Mouse (Mus musculus): ENCODE data around the gene Ahdc1. TPM values are rescaled to one million over a fixed set of nuclear protein-coding genes. Genes with fewer than 3 reads are reported as not detected.

The Ahdc1 gene
- polyA plus RNA-seq, 1 experiment, result 21.7 TPM

GRCm38 (mm10) chr4:133011821-133012775 lies 1.0 kb downstream of the Ahdc1 start:
- TF ChIP-seq POLR2A (IDR thresholded peaks at IDR 0.05; ENCODE audit: borderline replicate concordance, control insufficient read depth, low read depth, low read length) (no peak), CTCF (IDR thresholded peaks at IDR 0.05; ENCODE audit: control insufficient read depth, insufficient read depth, low read length) (no peak)
- Histone ChIP-seq H3K27ac (ENCODE audit: control insufficient read depth, insufficient read depth, low read depth, low read length, poor library complexity) (peak overlapping the region; percentile 46), H3K4me3 (replicated peaks; ENCODE audit: control insufficient read depth, low read depth, low read length) (peak overlapping the region; percentile 88), H3K4me1 (ENCODE audit: control insufficient read depth, insufficient read depth, low read length) (no peaks in the 10 kb centered on the region; the same call in 1 of the 2 replicates)
- 2% methylated on average over 69 of the region's 84 CpGs for WGBS

DNA sequence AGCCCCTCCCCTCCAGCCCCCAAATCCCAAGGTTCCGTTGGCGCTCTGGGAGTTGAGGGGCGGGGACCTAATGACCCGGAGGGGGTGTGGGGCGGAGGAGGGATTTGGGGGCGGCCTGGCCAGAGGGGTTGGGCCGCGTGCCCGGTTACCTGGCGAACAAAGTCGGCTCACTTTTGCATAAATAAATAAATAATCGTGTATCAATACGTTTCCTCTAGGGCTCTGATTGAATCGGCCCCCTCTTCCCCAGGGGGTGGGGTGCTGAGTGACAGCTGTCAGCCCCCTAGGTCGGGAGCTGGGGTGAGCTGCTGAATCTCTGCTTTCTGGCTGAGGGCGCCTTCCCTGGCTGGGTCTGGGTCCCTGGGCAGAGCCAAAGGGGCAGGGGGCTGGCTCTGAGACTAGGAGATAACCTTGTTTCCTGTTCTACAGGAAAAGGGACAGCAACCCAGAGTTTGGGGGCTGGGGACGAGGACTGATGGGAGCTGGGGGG lies 1.8 kb downstream of the Ahdc1 start:
- peak overlapping the region; percentile 36 for H3K4me3 ChIP-seq (replicated peaks; ENCODE audit: control insufficient read depth, low read depth, low read length)
- 2% methylated on average over 17 of the region's 17 CpGs for WGBS
- TF ChIP-seq CTCF (IDR thresholded peaks at IDR 0.05; ENCODE audit: control insufficient read depth, insufficient read depth, low read length) (no peak), POLR2A (IDR thresholded peaks at IDR 0.05; ENCODE audit: borderline replicate concordance, control insufficient read depth, low read depth, low read length) (no peak)
- H3K4me1 ChIP-seq (ENCODE audit: control insufficient read depth, insufficient read depth, low read length), result no peaks in the 10 kb centered on the region; the same call in 1 of the 2 replicates
- H3K27ac ChIP-seq (ENCODE audit: control insufficient read depth, insufficient read depth, low read depth, low read length, poor library complexity), result no peak overlapping the region

- H3K4me3 ChIP-seq (replicated peaks; ENCODE audit: control insufficient read depth, low read depth, low read length), result peak overlapping the region; percentile 36
- no peaks in the 10 kb centered on the region; the same call in 1 of the 2 replicates for H3K4me1 ChIP-seq (ENCODE audit: control insufficient read depth, insufficient read depth, low read length)
- peak overlapping the region; percentile 46 for H3K27ac ChIP-seq (ENCODE audit: control insufficient read depth, insufficient read depth, low read depth, low read length, poor library complexity)
- 5% methylated on average over 18 of the region's 18 CpGs for WGBS
- TF ChIP-seq CTCF (IDR thresholded peaks at IDR 0.05; ENCODE audit: control insufficient read depth, insufficient read depth, low read length) (no peak), POLR2A (IDR thresholded peaks at IDR 0.05; ENCODE audit: borderline replicate concordance, control insufficient read depth, low read depth, low read length) (no peak; the same call in 1 of the 2 replicates)
These were observed 2.3 kb downstream of the Ahdc1 start for GRCm38 (mm10) chr4:133013266-133013891.

DNA sequence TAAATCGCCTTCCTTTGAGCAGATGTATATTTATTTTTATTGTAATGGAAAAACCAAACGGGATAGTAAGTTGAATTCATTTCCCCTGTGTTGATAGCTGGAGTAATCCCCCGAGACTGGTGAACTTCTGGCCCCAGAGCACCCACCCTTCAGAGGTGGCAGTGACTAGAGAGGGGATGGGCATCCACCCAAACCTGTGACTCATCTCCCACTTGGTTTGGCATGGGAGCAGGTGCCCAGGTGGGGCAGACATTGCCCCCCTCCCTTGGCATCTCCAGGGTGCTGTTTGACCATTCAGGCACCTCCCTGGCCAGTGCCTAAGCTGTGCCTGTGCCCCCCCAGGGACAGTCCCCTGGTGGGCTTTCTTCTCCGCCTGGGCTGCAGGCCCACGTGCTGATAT lies 3.0 kb downstream of the Ahdc1 start:
- WGBS, result 37% methylated on average over 5 of the region's 5 CpGs
- Histone ChIP-seq H3K27ac (ENCODE audit: control insufficient read depth, insufficient read depth, low read depth, low read length, poor library complexity) (no peak overlapping the region), H3K4me1 (ENCODE audit: control insufficient read depth, insufficient read depth, low read length) (no peaks in the 10 kb centered on the region; the same call in 1 of the 2 replicates), H3K4me3 (replicated peaks; ENCODE audit: control insufficient read depth, low read depth, low read length) (no peak overlapping the region)
- TF ChIP-seq CTCF (IDR thresholded peaks at IDR 0.05; ENCODE audit: control insufficient read depth, insufficient read depth, low read length) (no peak), POLR2A (IDR thresholded peaks at IDR 0.05; ENCODE audit: borderline replicate concordance, control insufficient read depth, low read depth, low read length) (no peak)

DNA sequence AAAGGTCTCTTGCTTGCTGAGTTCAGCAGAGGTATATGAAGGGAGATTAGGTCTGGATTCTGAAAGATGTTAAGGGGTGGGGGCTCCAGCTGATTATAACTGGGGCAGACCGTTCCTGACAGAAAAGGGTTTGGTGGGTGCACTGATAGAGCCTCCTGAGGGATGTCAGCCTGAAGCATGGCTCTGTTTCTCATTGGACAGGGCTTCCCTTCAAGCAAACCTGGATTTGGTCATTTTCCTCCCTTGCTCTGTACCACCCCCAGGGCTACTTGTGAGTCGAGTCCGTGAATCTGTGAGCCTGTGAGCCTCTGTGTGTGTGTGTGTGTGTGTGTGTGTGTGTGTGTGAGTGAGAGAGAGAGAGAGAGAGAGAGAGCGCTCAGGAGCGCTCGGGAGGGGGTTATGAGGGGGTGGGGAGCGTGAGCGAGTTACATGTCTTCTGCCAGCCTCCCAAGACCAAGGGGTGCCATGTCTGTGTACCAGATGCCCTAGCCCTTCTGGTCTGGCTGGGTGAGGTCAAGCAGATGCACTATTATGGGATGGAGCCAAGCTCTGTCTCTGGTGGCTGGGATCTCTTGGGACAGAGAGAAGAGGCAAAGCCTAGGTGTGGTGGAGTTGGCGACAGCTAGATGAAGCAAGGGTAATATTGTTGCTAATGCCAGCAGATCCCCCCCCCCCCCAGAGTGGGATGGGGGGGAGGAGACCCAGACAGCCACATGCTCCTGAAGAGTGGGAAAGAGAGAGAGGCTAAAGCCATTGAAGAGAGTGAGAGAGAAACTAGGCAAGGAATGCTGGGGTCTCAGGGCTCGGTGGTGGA lies 4.0 kb downstream of the Ahdc1 start:
- WGBS, result 64% methylated on average over 10 of the region's 10 CpGs
- TF ChIP-seq CTCF (IDR thresholded peaks at IDR 0.05; ENCODE audit: control insufficient read depth, insufficient read depth, low read length) (no peak), POLR2A (IDR thresholded peaks at IDR 0.05; ENCODE audit: borderline replicate concordance, control insufficient read depth, low read depth, low read length) (no peak)
- no peak overlapping the region for H3K4me3 ChIP-seq (replicated peaks; ENCODE audit: control insufficient read depth, low read depth, low read length)
- no peak overlapping the region for H3K27ac ChIP-seq (ENCODE audit: control insufficient read depth, insufficient read depth, low read depth, low read length, poor library complexity)
- H3K4me1 ChIP-seq (ENCODE audit: control insufficient read depth, insufficient read depth, low read length), result no peaks in the 10 kb centered on the region; the same call in 1 of the 2 replicates

DNA sequence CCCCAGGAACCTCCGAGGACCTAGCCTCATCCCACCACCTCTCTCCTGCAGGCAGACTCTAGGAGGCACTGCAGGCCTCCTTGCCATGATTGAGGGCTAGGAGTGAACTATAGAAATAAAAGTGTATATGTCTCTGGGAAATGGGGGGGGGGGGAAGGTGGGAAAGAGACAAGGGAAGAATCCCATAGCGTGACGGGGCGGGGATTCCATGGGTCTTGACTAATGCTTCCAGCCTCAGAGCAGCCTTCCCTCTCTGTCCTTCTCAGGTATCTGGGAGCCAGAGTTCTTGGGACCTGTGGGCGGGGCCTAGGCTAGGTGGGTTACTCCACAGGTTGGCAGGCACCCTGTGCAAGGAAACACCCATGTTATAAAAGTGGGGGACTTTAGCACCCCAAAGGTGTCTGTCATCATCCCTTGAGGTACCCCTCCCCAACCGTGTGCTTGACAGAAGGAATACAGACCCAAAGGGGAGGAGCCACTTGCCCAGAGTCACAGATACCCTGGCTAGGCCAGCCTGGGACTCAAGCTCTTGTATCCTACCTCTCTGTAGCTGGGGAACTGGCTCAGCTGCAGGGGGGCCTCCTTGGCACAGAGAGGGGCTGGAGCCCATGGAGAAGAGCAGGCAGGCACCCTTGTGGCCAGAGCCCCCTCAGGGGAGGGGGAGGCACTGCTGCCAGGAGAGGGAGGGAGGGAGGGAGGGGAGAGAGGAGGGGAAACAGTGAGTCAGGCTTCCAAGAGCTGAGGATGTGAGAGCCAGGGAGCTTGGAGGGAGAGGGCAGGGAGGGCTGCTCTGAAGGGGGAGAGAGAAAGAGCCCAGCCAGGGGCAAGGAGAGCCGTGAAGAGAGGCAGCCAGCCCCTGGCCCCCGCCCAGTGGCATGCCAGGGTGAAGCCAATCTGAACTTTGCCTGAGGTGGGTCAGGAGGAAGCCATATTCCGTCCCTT lies 4.9 kb downstream of the Ahdc1 start:
- H3K4me3 ChIP-seq (replicated peaks; ENCODE audit: control insufficient read depth, low read depth, low read length), result no peak overlapping the region
- TF ChIP-seq POLR2A (IDR thresholded peaks at IDR 0.05; ENCODE audit: borderline replicate concordance, control insufficient read depth, low read depth, low read length), result no peak
- TF ChIP-seq CTCF (IDR thresholded peaks at IDR 0.05; ENCODE audit: control insufficient read depth, insufficient read depth, low read length), result no peak
- 60% methylated on average over 9 of the region's 9 CpGs for WGBS
- H3K27ac ChIP-seq (ENCODE audit: control insufficient read depth, insufficient read depth, low read depth, low read length, poor library complexity), result no peak overlapping the region
- no peaks in the 10 kb centered on the region; the same call in 1 of the 2 replicates for H3K4me1 ChIP-seq (ENCODE audit: control insufficient read depth, insufficient read depth, low read length)
